Mouse (Mus musculus) B cell, adult 2 months (primary cell): ENCODE results near the gene Rhobtb3.
"Not testable (repeated sequence)": the region's sequence is repeated elsewhere in the genome, so short reads cannot be mapped to it uniquely, and the experiment has no call there.

Experiments
- DNase-seq, 2 experiments: peaks; one replicate each; pipeline ENCODE4 v3.0.0; 2022

Gene Rhobtb3

GRCm38 (mm10) chr13:75844833-75845518, 98.7 kb downstream of the Rhobtb3 start:
- DNase-seq, result no peak

GRCm38 (mm10) chr13:75843993-75844683, 99.6 kb downstream of the Rhobtb3 start:
- DNase-seq, result no peak

- DNase-seq, result no peak
Measured at GRCm38 (mm10) chr13:75843331-75843730, 100.4 kb downstream of the Rhobtb3 start.

- no peak for DNase-seq
Measured at GRCm38 (mm10) chr13:75841950-75842349, 101.8 kb downstream of the Rhobtb3 start.

- DNase-seq, result no peak
Measured at GRCm38 (mm10) chr13:75840752-75841285, 102.9 kb downstream of the Rhobtb3 start.

GRCm38 (mm10) chr13:75839719-75840481, 103.8 kb downstream of the Rhobtb3 start, which contains the start of gene Glrx:
Glrx (plus strand) TSS chr13:75839868.
- peak; percentile 50 to 52 for DNase-seq

- no peak for DNase-seq
Measured at GRCm38 (mm10) chr13:75838506-75838905, 105.2 kb downstream of the Rhobtb3 start.

GRCm38 (mm10) chr13:75835461-75835860, 108.3 kb downstream of the Rhobtb3 start:
- DNase-seq, result no peak

GRCm38 (mm10) chr13:75833499-75833898, 110.2 kb downstream of the Rhobtb3 start:
- DNase-seq, result no peak

- DNase-seq, result no peak
Measured at GRCm38 (mm10) chr13:75832697-75833096, 111.0 kb downstream of the Rhobtb3 start.

- no peak for DNase-seq
Measured at GRCm38 (mm10) chr13:75831710-75832109, 112.0 kb downstream of the Rhobtb3 start.

- DNase-seq, result no peak
Measured at GRCm38 (mm10) chr13:75830708-75831107, 113.0 kb downstream of the Rhobtb3 start.

- DNase-seq, result no peak
Measured at GRCm38 (mm10) chr13:75825388-75825787, 118.3 kb downstream of the Rhobtb3 start.

- no peak for DNase-seq
Measured at GRCm38 (mm10) chr13:75824611-75825319, 119.0 kb downstream of the Rhobtb3 start.

GRCm38 (mm10) chr13:75823201-75823600, 120.5 kb downstream of the Rhobtb3 start:
- DNase-seq, result no peak

GRCm38 (mm10) chr13:75822366-75822765, 121.4 kb downstream of the Rhobtb3 start:
- DNase-seq, result not testable (repeated sequence)

GRCm38 (mm10) chr13:75819898-75820297, 123.8 kb downstream of the Rhobtb3 start:
- no peak for DNase-seq
